Mouse (Mus musculus) urinary bladder, adult 18-20 months (tissue): Measurements from ENCODE around the gene Col6a6.
A peak's percentile ranks its signal among the peaks of the same experiment; 100 is the strongest.
"Not testable (repeated sequence)": the region's sequence is repeated elsewhere in the genome, so short reads cannot be mapped to it uniquely, and the experiment has no call there.

ENCODE experiments used
- DNase-seq, 2 experiments: peaks; one replicate each; pipeline ENCODE4 v3.0.0; 2022; ENCODE audit warnings: low spot score in 2 of 2, mixed read lengths in 2 of 2

The Col6a6 gene

DNA sequence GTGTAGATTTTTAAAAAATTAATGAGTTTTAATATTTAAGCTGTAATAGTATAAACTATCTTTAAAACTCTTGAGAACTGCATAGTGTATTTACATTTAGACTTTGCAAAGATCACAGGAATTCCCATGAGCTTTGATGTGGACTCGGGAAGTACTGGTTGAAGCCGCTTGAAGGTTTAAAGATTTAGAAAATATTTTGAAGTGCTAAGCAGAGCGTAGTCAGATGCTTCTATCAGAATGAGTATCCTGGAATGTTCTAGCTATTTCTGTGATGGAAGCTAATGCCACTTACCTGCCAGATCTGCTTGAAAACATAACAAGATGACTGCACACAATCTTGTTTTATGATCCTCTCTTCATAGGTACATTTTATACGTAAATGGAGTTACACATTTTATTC is 157.0 kb downstream of the Col6a6 start:
- no peak for DNase-seq

DNA sequence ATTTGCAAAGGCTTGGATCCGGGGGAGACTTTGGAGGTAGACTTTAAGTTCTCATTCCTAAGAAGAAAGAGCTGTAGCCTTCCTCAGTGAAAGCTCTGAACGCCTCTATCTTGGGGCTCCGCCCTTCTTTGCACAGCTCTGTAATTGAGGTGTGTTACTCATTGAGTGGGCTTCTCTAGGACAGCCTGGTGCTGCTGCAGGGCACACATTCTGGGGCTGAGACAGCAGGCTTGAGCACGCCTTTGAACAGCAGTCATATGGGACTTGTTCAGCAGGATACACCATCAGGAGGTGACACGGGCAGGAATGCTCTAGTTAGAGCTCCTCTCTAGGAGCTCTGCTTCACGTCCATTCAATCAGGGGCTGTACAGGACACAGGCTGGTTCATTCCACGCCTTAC is 162.7 kb downstream of the Col6a6 start:
- DNase-seq = no peak

DNA sequence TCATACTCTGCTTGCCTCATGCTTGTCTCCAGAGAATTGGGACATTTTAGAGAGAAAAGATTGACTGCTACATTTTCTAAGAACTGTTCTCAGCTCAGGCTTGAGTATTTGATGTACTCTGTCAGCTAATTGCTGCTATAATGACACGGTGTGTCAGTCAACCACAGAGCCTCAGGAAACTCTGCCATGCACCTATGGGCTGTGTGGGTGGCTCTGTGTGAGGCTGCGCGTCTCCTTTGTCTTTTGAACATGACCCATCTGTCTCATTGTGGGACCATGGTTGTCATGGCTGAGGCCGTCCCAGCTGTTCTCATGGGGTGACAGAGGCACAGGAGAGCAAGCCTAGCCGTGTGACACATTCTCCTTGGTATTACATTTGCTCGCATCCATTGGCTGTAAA is 168.1 kb downstream of the Col6a6 start:
- no peak for DNase-seq

DNA sequence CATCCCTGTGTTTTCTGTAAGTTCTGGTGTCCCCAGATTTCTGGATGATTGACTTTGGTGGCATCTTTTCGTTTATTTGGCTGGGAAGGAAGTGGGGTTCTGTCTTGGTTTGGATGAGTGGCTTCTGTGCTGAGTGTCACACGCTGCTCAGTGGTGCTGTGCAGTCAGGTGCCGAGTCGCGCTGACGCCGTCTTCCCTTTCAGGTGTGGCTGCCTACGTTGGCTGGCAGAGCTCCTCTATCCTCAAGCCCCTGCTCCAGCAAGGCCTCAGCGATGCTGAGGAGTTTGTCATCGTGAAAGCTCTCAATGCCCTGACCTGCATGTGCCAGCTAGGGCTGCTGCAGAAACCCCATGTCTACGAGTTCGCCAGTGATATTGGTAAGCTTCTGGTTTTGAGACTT is 169.7 kb downstream of the Col6a6 start:
- DNase-seq = no peak

DNA sequence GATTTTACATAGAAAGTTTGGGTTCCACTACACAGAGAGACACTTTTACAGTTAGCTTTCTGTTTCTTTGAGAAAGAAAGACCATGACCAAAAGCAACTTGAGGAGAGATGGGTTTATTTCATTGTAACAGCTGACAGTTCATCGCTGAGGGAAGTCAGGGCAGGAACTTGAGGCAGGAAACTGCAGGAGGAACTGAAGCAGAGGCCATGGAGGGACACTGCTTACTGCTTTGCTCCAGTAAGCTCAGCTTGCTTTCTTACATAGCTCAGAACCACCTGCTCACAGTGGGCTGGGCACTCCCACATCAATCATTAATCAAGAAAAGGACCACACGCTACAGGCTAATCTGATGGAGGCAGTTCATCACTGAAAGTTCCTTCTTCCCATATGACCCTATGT is 171.8 kb downstream of the Col6a6 start:
- no peak for DNase-seq

DNA sequence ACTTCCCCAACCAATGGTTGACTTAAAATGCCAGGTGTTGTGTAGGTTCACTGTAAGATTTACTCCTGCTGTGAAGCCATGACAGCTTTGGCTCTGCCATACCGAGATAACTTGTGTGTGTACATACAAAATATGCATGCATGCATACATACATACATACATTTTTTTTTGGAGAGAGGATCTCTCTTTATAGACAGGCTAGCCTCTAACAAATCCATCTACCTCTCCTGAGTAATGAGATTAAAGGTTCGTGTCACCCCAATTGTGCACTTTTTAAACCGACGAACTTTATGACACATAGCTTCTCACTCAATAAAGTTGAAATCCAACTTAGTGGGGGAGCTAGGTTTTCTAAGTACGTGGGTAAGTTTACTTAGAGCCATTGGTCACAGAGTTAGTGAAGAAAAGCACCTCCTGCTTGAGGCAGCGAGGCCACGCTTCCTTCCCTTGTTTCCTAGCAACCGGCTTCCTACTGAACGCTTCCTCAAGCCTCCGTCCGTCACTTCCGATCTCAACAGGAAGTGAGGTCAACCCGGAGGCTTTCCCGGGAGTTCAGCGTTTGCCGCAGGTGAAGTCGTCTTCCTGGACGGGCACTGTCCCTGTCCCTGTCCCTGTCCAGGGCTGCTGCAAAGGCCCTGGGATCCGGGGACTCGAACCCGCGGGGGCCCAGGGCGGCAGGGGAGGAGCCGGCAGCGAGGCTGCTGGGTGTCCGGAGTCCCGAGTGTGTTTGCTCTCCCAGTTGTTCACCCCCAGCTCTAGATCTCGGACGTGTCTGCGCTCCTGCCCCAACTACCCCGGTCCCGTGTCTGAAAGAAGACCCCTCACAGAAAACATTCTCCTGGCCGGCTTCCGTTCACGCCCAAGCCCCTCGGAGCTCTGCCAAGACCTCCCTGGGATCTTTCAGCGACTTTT is 185.2 kb downstream of the Col6a6 start, which contains the start of gene Pik3r4:
TSS of gene Pik3r4 (plus strand) at position 519 of the 912 bp plus-strand sequence.
- peak; percentile 67 to 80 for DNase-seq

DNA sequence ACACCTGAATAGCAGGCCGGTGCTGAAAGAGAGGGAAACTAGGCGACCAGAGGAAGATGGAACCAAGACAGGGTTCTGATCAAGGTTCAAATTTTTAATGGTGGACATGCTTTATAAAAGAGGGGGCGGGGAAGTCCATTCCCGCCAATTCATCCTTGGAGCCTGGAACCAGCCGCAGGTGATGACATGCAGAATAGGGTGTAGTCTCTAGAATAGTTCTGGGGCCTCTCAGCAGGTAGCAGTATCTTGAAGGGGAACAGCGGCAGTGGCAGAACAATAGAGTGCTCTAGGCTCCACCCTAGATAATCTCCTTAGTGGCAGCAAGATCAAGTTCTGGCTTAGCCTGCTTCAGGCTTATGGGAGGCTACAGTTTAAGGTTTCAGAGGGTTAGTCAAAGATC is 186.6 kb downstream of the Col6a6 start:
- not testable (repeated sequence) for DNase-seq
